Mouse (Mus musculus): ENCODE measurements around the gene Clcn2. TPM values are rescaled to one million over a fixed set of nuclear protein-coding genes. Genes with fewer than 3 reads are reported as not detected.

Gene Clcn2
- polyA plus RNA-seq (2012; ENCODE audit: insufficient read depth, insufficient read length, missing spikeins): 0.67 TPM in 1 of 2 replicates, not detected in the other

DNA sequence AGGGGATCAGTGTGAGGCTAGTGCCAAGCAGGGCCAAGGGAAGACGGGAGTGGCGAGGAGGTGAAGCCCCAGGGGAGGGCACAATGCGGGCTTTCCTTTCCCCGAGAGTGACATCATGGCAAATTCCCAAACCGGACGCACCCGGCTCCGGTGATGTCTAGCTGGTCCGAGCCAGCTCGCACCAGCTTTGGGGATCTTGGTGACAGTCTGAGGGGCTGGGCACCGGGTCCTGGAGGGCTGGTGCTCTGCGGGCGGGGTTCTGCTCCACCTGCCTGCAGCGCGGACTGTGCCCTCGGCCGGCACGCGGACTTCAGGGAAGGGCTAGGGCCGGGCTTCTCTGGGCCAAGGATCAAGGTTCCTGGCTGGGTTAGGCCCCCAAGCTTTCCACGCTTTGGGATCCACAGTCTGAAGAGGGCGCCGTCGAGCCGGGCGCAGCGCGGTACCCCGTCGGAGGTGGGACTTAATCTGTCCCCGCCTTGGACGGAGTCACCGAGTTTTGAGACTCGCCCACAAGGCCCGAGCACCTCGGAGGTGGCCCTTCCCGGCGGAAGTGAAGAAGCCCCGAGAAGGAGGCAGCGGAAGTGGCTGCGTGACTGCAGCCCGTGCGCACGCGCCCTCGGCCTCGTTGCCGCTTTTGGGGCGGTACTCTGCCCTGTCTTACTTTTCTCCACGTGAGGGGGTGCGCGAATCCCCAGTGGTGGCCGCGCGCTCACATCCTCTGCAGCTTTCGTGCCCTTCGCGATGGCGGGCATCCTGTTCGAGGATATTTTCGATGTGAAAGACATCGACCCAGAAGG lies at the start of gene Clcn2, which contains the start of gene Polr2h:
Gene Clcn2, minus strand, starts transcription at position 566 of the 797 bp plus-strand sequence.
Gene Polr2h, plus strand, starts transcription at position 485 of the 797 bp plus-strand sequence.
- H3K4me1 ChIP-seq (ENCODE audit: control insufficient read depth, insufficient read depth, insufficient read length, low read length): no peaks in the 10 kb centered on the region; the same call in 1 of the 2 replicates

GRCm38 (mm10) chr16:20765244-20765643 lies 47.7 kb upstream of the Clcn2 start:
- no peak overlapping the region for H3K4me3 ChIP-seq (ENCODE audit: insufficient read depth, low read depth, low read length)
- H3K27ac ChIP-seq (replicated peaks; ENCODE audit: low read depth, low read length): no peak overlapping the region
- H3K4me1 ChIP-seq (ENCODE audit: control insufficient read depth, insufficient read depth, insufficient read length, low read length): no peaks in the 10 kb centered on the region

More for the DNA sequence above, at the start of gene Clcn2, which contains the start of gene Polr2h:
- Histone ChIP-seq H3K4me3 (ENCODE audit: insufficient read depth, low read depth, low read length) (peak within 1 kb of the TSS; percentile 75), H3K27ac (replicated peaks; ENCODE audit: low read depth, low read length) (peak within 1 kb of the TSS; percentile 72)

- Histone ChIP-seq H3K27ac (replicated peaks; ENCODE audit: low read depth, low read length) (no peak overlapping the region), H3K4me3 (ENCODE audit: insufficient read depth, low read depth, low read length) (no peak overlapping the region), H3K4me1 (ENCODE audit: control insufficient read depth, insufficient read depth, insufficient read length, low read length) (no peaks in the 10 kb centered on the region)
These were observed 44.1 kb upstream of the Clcn2 start for GRCm38 (mm10) chr16:20761681-20762080.

GRCm38 (mm10) chr16:20757385-20757784 lies 39.8 kb upstream of the Clcn2 start:
- Histone ChIP-seq H3K4me3 (ENCODE audit: insufficient read depth, low read depth, low read length) (no peak overlapping the region), H3K27ac (replicated peaks; ENCODE audit: low read depth, low read length) (no peak overlapping the region), H3K4me1 (ENCODE audit: control insufficient read depth, insufficient read depth, insufficient read length, low read length) (no peaks in the 10 kb centered on the region)

- no peak overlapping the region for H3K4me3 ChIP-seq (ENCODE audit: insufficient read depth, low read depth, low read length)
- H3K4me1 ChIP-seq (ENCODE audit: control insufficient read depth, insufficient read depth, insufficient read length, low read length): no peaks in the 10 kb centered on the region
- no peak overlapping the region for H3K27ac ChIP-seq (replicated peaks; ENCODE audit: low read depth, low read length)
These were observed 38.5 kb upstream of the Clcn2 start for GRCm38 (mm10) chr16:20756052-20756451.

GRCm38 (mm10) chr16:20750518-20750917 lies 33.0 kb upstream of the Clcn2 start:
- Histone ChIP-seq H3K4me1 (ENCODE audit: control insufficient read depth, insufficient read depth, insufficient read length, low read length) (no peaks in the 10 kb centered on the region), H3K4me3 (ENCODE audit: insufficient read depth, low read depth, low read length) (no peak overlapping the region), H3K27ac (replicated peaks; ENCODE audit: low read depth, low read length) (no peak overlapping the region)

DNA sequence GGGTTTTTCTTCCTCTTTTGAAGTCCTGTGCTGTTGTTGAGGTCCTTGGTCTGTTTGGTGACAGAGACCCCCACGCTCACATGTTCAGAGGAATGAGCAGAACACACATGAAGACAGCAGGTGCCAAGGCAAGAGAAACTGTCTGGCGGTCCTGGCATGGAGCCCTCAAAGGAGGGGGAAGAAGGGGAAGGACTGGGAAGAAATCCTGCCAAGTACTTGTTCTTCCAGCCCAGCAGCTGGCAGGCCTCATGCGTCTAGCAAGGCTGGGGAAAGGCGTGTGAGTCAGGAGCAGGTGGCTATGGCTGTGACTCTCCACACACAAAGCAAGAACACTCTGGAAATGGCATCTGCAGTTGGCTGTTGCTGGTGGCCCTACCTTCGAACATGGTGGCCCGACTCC lies 29.1 kb upstream of the Clcn2 start:
- Histone ChIP-seq H3K4me1 (ENCODE audit: control insufficient read depth, insufficient read depth, insufficient read length, low read length) (no peaks in the 10 kb centered on the region), H3K27ac (replicated peaks; ENCODE audit: low read depth, low read length) (0 out of 2 replicates have a peak overlapping the region, but pooled peaks have one; percentile 8), H3K4me3 (ENCODE audit: insufficient read depth, low read depth, low read length) (no peak overlapping the region)

DNA sequence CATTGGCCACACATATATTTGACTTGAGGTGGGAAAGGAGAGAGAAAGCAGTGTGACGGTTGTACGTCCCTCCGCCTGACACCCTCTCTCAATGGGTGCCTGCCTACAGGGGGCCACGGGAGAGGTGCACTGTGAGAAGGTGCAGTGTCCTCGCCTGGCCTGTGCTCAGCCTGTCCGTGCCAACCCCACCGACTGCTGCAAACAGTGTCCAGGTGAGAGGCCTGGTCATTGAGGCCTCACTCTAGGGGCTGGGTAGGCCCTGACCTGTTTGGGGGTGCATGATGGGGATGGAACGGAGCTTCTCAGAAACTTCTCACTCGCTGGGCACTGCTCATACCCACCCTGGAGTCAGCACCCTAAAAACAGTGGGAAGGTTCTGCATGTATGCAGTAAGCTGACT lies 22.3 kb upstream of the Clcn2 start:
- H3K4me3 ChIP-seq (ENCODE audit: insufficient read depth, low read depth, low read length): no peak overlapping the region
- no peaks in the 10 kb centered on the region for H3K4me1 ChIP-seq (ENCODE audit: control insufficient read depth, insufficient read depth, insufficient read length, low read length)
- H3K27ac ChIP-seq (replicated peaks; ENCODE audit: low read depth, low read length): no peak overlapping the region

DNA sequence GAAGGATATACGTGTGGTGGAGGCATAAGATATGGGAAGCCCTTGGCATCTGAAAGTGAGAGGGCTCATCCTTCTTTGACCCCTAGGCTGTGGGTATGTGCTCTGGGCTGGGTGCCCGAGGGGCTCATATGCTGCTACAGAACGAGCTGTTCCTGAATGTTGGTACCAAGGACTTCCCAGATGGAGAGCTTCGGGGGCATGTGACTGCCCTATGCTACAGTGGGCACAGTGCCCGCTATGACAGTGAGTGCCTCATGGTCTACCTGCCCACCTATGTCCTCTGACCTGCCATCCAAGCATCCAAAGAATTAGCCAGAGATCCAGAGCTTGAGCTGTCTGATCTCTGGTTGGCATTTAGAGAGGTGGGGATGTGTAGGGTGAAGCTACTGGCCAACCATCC lies 19.3 kb upstream of the Clcn2 start:
- H3K4me3 ChIP-seq (ENCODE audit: insufficient read depth, low read depth, low read length): no peak overlapping the region
- H3K27ac ChIP-seq (replicated peaks; ENCODE audit: low read depth, low read length): no peak overlapping the region
- H3K4me1 ChIP-seq (ENCODE audit: control insufficient read depth, insufficient read depth, insufficient read length, low read length): peaks cover 5% of the 10 kb centered on the region; the same call in 1 of the 2 replicates

GRCm38 (mm10) chr16:20736168-20736567 lies 18.6 kb upstream of the Clcn2 start:
- H3K27ac ChIP-seq (replicated peaks; ENCODE audit: low read depth, low read length): no peak overlapping the region
- no peak overlapping the region for H3K4me3 ChIP-seq (ENCODE audit: insufficient read depth, low read depth, low read length)
- peaks cover 5% of the 10 kb centered on the region; the same call in 1 of the 2 replicates for H3K4me1 ChIP-seq (ENCODE audit: control insufficient read depth, insufficient read depth, insufficient read length, low read length)

- no peak overlapping the region for H3K4me3 ChIP-seq (ENCODE audit: insufficient read depth, low read depth, low read length)
- H3K4me1 ChIP-seq (ENCODE audit: control insufficient read depth, insufficient read depth, insufficient read length, low read length): peaks cover 5% of the 10 kb centered on the region; the same call in 1 of the 2 replicates
- no peak overlapping the region for H3K27ac ChIP-seq (replicated peaks; ENCODE audit: low read depth, low read length)
These were observed 18.1 kb upstream of the Clcn2 start for GRCm38 (mm10) chr16:20735651-20736050.

DNA sequence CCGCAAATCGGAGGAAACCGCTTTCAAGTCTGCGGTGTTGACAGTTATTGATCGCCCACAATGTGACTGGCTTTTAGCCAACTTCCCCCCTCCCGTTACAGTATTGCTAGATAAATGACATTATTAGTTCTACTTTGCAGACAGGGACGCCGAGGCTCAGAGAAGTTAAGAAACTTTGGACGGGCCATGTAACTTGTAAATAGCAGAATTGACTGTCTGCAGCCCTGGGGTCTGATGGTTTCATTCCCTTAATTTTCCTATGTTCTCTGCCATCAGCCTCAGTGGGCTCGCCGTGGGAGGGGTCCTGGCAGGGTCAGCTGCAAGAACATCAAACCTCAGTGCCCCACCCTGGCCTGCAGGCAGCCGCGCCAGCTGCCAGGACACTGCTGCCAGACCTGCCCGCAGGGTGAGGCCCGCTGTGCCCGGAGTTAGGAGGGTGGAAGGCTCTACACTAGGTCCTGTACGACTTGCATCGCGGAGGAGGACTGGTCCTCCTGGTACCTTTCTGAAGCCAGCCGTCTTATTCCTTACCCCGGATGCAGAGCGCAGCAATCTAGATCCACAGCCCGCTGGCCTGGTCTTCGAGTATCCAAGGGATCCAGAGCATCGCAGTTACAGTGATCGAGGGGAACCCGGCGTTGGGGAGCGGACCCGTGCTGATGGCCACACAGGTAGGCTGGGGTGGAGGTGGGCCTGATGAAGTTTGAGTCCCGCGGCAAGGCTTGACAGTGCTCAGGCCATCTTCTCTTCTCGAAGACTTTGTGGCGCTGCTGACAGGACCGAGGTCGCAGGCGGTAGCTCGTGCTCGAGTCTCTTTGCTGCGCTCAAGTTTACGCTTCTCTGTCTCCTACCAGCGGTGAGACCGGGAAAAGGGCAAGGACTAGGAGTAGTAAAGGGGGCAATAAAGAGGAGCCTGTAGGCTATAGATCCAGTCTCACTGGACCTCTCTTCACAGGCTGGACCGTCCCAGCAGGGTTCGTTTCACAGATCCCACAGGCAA lies 16.5 kb upstream of the Clcn2 start, which contains the start of gene Thpo:
Gene Thpo, minus strand, starts transcription at position 781 of the 1,000 bp plus-strand sequence.
- Histone ChIP-seq H3K4me3 (ENCODE audit: insufficient read depth, low read depth, low read length) (peak within 1 kb of the TSS; percentile 49), H3K27ac (replicated peaks; ENCODE audit: low read depth, low read length) (no peak within 1 kb of the TSS), H3K4me1 (ENCODE audit: control insufficient read depth, insufficient read depth, insufficient read length, low read length) (peaks cover 5% of the 10 kb centered on the region; the same call in 1 of the 2 replicates)

DNA sequence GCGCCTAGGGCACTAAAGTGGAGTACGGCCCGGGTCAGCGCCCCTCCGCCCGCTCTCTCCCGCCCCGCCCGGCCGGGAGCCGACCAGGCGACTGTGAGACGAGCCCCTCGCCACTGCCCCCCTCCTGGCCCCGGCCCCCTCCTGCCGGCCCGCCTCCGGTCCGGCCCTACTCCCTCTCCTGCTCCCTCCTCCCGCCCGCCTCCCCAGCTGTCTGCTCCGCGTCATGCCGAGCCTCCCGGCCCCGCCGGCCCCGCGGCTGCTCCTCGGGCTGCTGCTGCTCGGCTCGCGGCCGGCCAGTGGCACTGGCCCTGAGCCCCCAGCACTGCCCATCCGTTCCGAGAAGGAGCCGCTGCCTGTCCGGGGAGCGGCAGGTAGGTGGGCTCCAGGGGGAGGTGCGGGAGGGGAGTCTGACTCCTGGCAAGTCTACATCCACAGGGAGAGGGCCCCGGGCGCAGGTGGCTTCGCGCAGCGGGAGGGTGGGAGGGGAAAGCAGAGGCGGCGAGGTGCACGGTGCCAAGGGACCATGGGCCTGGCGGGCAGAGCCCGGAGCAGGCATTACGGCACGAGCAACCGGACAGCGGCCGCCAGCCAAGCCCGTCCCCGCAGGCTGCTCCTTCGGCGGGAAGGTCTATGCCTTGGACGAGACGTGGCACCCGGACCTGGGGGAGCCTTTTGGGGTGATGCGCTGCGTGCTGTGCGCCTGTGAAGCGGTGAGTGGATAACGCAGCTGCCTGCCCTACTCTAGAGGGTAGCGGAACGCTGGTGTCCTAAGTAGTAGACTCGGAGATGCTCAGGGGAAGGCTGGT lies 15.6 kb upstream of the Clcn2 start, which contains the start of gene Chrd:
Gene Chrd, plus strand, starts transcription at position 203 of the 806 bp plus-strand sequence.
- Histone ChIP-seq H3K27ac (replicated peaks; ENCODE audit: low read depth, low read length) (no peak within 1 kb of the TSS), H3K4me3 (ENCODE audit: insufficient read depth, low read depth, low read length) (peak within 1 kb of the TSS; percentile 49), H3K4me1 (ENCODE audit: control insufficient read depth, insufficient read depth, insufficient read length, low read length) (peaks cover 5% of the 10 kb centered on the region; the same call in 1 of the 2 replicates)
